Mouse (Mus musculus): ENCODE measurements at regions not wholly inside any gene's neighbourhood (a gene's known extent, or its start where the extent isn't known, plus 50 kb on each side); places are given as distances from the start of the nearest gene placed in this dataset.

- no peak for DNase-seq (ENCODE audit: low read depth, low spot score)
These were observed 176.1 kb upstream of the Egflam start for GRCm38 (mm10) chr15:7574264-7574663.

- no peak for DNase-seq (ENCODE audit: low read depth, low spot score)
These were observed 176.6 kb upstream of the Egflam start for GRCm38 (mm10) chr15:7574811-7575210.

- no peak for DNase-seq (ENCODE audit: low read depth, low spot score)
These were observed 180.2 kb upstream of the Egflam start for GRCm38 (mm10) chr15:7578439-7578838.

GRCm38 (mm10) chr15:7587210-7587609 lies 189.0 kb upstream of the Egflam start:
- no peak for DNase-seq (ENCODE audit: low read depth, low spot score)

GRCm38 (mm10) chr15:7591486-7591885 lies 193.3 kb upstream of the Egflam start:
- no peak for DNase-seq (ENCODE audit: low read depth, low spot score)

- DNase-seq (ENCODE audit: low read depth, low spot score), result no peak
These were observed 199.1 kb upstream of the Egflam start for GRCm38 (mm10) chr15:7597335-7597734.

- no peak for DNase-seq (ENCODE audit: low read depth, low spot score)
These were observed 199.6 kb upstream of the Egflam start for GRCm38 (mm10) chr15:7597805-7598204.

- no peak for DNase-seq (ENCODE audit: low read depth, low spot score)
These were observed 203.3 kb upstream of the Egflam start for GRCm38 (mm10) chr15:7601540-7601939.

- DNase-seq (ENCODE audit: low read depth, low spot score), result no peak
These were observed 205.8 kb upstream of the Gdnf start for GRCm38 (mm10) chr15:7604847-7605246.

- DNase-seq (ENCODE audit: low read depth, low spot score), result no peak
These were observed 192.7 kb upstream of the Gdnf start for GRCm38 (mm10) chr15:7617954-7618353.

GRCm38 (mm10) chr15:7623026-7623425 lies 187.6 kb upstream of the Gdnf start:
- no peak for DNase-seq (ENCODE audit: low read depth, low spot score)

GRCm38 (mm10) chr15:7624689-7625472 lies 185.8 kb upstream of the Gdnf start:
- DNase-seq (ENCODE audit: low read depth, low spot score), result no peak

GRCm38 (mm10) chr15:7629826-7630225 lies 180.8 kb upstream of the Gdnf start:
- no peak for DNase-seq (ENCODE audit: low read depth, low spot score)

GRCm38 (mm10) chr15:7635234-7635633 lies 175.4 kb upstream of the Gdnf start:
- DNase-seq (ENCODE audit: low read depth, low spot score), result no peak

- no peak for DNase-seq (ENCODE audit: low read depth, low spot score)
These were observed 171.2 kb upstream of the Gdnf start for GRCm38 (mm10) chr15:7639444-7639843.

GRCm38 (mm10) chr15:7642075-7642474 lies 168.6 kb upstream of the Gdnf start:
- DNase-seq (ENCODE audit: low read depth, low spot score), result no peak

GRCm38 (mm10) chr15:7650705-7651104 lies 159.9 kb upstream of the Gdnf start:
- no peak for DNase-seq (ENCODE audit: low read depth, low spot score)

GRCm38 (mm10) chr15:7663888-7664287 lies 146.8 kb upstream of the Gdnf start:
- DNase-seq (ENCODE audit: low read depth, low spot score), result no peak

GRCm38 (mm10) chr15:7669631-7670030 lies 141.0 kb upstream of the Gdnf start:
- DNase-seq (ENCODE audit: low read depth, low spot score), result no peak

- DNase-seq (ENCODE audit: low read depth, low spot score), result no peak
These were observed 133.7 kb upstream of the Gdnf start for GRCm38 (mm10) chr15:7676970-7677369.

- DNase-seq (ENCODE audit: low read depth, low spot score), result no peak
These were observed 131.9 kb upstream of the Gdnf start for GRCm38 (mm10) chr15:7678711-7679110.

- DNase-seq (ENCODE audit: low read depth, low spot score), result no peak
These were observed 129.6 kb upstream of the Gdnf start for GRCm38 (mm10) chr15:7681011-7681410.

- no peak for DNase-seq (ENCODE audit: low read depth, low spot score)
These were observed 127.2 kb upstream of the Gdnf start for GRCm38 (mm10) chr15:7683235-7683974.
